Mouse (Mus musculus) E14TG2a.4 (cell line): Measurements from ENCODE around the gene Il11ra1.

Source experiments
- H3K27me3 ChIP-seq: 2 replicates; pipeline ENCODE4 v1.6.1; 2014; ENCODE audit warnings: low read length, control low read depth; ENCODE audit not compliant: insufficient read depth
- H3K36me3 ChIP-seq: 2 replicates; pipeline ENCODE4 v1.6.1; 2014; ENCODE audit warnings: low read length, control low read depth; ENCODE audit not compliant: insufficient read depth
- H3K4me1 ChIP-seq: replicated peaks from 2 replicates; pipeline ENCODE4 v1.6.1; 2014; ENCODE audit warnings: low read depth, low read length, control low read depth
- H3K4me3 ChIP-seq: replicated peaks from 2 replicates; pipeline ENCODE4 v1.5.1; 2014; ENCODE audit warnings: mild to moderate bottlenecking, low read length
- H3K9me3 ChIP-seq: 2 replicates; pipeline ENCODE4 v1.6.1; 2014; ENCODE audit warnings: low read length, control low read depth
- CTCF ChIP-seq: conservative IDR thresholded peaks from 2 replicates; pipeline ENCODE4 v1.5.1; 2014; ENCODE audit warnings: low read length
- NANOG ChIP-seq: IDR thresholded peaks from 2 replicates; pipeline ENCODE4 v1.6.1; 2014; ENCODE audit warnings: borderline replicate concordance, low read length, mixed read lengths
- POU5F1 ChIP-seq: IDR thresholded peaks from 2 replicates; pipeline ENCODE4 v1.6.1; 2014; ENCODE audit warnings: low read length, borderline replicate concordance

The Il11ra1 gene

GRCm38 (mm10) chr4:41754797-41755337 is 55.1 kb downstream of the Il11ra1 start, which contains the start of gene Galt:
Galt (plus strand) TSS chr4:41755228.
- peaks cover 49% of the 10 kb centered on the region for H3K4me1 ChIP-seq
- H3K27me3 ChIP-seq = peaks cover 2% of the 10 kb centered on the region; the same call in 1 of the 2 replicates
- TF ChIP-seq POU5F1 = no peak
- TF ChIP-seq NANOG = no peak
- TF ChIP-seq CTCF = no peak
- no peaks in the 10 kb centered on the region for H3K9me3 ChIP-seq
- peaks cover 31% of the 10 kb centered on the region for H3K36me3 ChIP-seq
- peak within 1 kb of the TSS; percentile 94 for H3K4me3 ChIP-seq

GRCm38 (mm10) chr4:41755338-41756305 is 55.8 kb downstream of the Il11ra1 start, which contains the start of gene Sigmar1:
Sigmar1 (minus strand) TSS chr4:41756157.
- no peaks in the 10 kb centered on the region for H3K9me3 ChIP-seq
- peaks cover 54% of the 10 kb centered on the region for H3K4me1 ChIP-seq
- TF ChIP-seq NANOG = no peak
- no peak for TF ChIP-seq POU5F1
- TF ChIP-seq CTCF = peak; percentile 57
- H3K4me3 ChIP-seq = peak within 1 kb of the TSS; percentile 94
- H3K27me3 ChIP-seq = no peaks in the 10 kb centered on the region; the same call in 1 of the 2 replicates
- peaks cover 31% of the 10 kb centered on the region for H3K36me3 ChIP-seq

DNA sequence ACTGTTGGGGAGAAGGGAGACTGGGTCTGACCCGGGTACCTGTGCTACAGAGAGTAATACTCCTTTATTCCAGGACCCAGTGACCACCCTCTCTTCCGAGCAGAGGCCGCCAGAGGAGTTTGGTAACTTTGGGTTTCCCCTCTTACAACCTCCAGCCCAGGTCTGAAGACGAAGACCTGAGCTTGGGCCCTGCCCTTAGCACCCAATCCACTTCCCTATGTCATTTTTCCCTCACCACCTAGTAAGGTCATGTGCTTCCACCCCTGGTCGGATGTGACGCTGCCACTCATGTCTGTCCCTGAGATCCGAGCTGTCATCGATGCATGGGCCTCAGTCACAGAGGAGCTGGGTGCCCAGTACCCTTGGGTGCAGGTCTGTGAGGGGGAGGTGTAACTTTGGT is 56.7 kb downstream of the Il11ra1 start:
- H3K4me3 ChIP-seq = peak overlapping the region; percentile 94
- no peaks in the 10 kb centered on the region for H3K27me3 ChIP-seq
- H3K4me1 ChIP-seq = peaks cover 63% of the 10 kb centered on the region
- no peak for TF ChIP-seq POU5F1
- no peak for TF ChIP-seq CTCF
- TF ChIP-seq NANOG = no peak
- H3K36me3 ChIP-seq = peaks cover 31% of the 10 kb centered on the region
- no peaks in the 10 kb centered on the region for H3K9me3 ChIP-seq

DNA sequence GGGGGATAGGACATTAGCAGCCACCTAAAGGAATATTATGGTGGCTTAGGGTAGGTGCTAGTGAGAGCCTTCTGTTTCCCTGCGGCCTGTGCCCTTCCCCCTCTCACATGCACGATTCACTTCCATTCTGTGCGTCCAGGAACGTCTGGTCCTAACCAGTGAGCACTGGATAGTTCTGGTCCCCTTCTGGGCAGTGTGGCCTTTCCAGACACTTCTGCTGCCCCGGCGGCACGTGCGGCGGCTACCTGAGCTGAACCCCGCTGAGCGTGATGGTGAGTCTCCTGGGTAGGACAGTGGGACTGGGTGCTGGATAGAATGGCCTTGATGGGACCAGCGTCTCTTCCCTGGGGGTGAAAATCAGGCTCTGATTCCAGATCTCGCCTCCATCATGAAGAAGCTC is 57.5 kb downstream of the Il11ra1 start:
- TF ChIP-seq CTCF (no peak), POU5F1 (no peak), NANOG (no peak)
- H3K9me3 ChIP-seq = no peaks in the 10 kb centered on the region

GRCm38 (mm10) chr4:41758021-41758420 is 58.2 kb downstream of the Il11ra1 start:
- peaks cover 78% of the 10 kb centered on the region for H3K4me1 ChIP-seq
- peaks cover 31% of the 10 kb centered on the region for H3K36me3 ChIP-seq
- H3K9me3 ChIP-seq = no peaks in the 10 kb centered on the region
- H3K27me3 ChIP-seq = no peaks in the 10 kb centered on the region
- TF ChIP-seq CTCF (no peak), POU5F1 (no peak), NANOG (no peak)
- no peak overlapping the region for H3K4me3 ChIP-seq

More for the DNA sequence above, 57.5 kb downstream of the Il11ra1 start:
- peaks cover 31% of the 10 kb centered on the region for H3K36me3 ChIP-seq
- H3K27me3 ChIP-seq = no peaks in the 10 kb centered on the region
- H3K4me3 ChIP-seq = no peak overlapping the region; the same call in 1 of the 2 replicates
- peaks cover 71% of the 10 kb centered on the region for H3K4me1 ChIP-seq

DNA sequence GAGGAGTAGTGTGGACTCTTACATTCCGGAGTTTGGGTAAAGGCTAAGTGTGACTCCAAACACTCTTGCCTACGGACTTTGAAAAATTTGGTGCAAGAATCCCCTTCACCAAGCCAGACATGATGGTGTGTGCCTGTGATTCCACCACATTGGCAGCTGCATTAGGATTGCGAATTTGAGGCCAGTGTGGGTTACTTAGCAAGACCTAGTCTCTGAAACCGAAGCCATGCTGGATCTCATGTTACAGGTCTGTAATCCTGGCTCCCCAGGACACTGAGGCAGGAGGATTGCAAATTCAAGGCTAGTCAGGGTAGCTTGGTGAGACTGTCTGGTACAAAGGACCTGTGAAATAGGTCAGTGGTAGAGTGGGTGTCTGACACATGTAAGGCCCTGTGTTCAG is 58.9 kb downstream of the Il11ra1 start:
- TF ChIP-seq CTCF (no peak), POU5F1 (no peak), NANOG (no peak)
- Histone ChIP-seq H3K36me3 (peaks cover 31% of the 10 kb centered on the region), H3K4me3 (no peak overlapping the region), H3K27me3 (no peaks in the 10 kb centered on the region), H3K4me1 (peaks cover 78% of the 10 kb centered on the region), H3K9me3 (no peaks in the 10 kb centered on the region)

DNA sequence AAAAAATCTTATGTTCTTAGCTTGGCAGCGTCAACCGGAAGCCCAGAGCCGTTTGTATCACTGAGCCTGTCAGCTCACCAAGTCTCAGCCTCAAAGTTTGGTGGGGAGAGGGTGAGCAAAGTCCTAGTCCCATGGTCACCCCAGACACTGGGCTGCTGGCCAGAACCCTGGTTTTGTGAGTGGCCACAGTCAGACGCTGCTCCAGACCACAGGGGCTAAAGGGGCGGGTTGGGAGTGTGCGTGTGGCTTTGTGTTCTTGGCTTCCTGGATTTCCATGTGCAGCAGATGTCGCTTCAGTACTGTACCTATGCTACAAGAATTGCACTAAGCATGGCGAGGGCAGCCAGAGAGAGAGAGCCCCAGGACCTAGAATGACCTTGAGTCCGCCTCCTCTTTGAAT is 59.4 kb downstream of the Il11ra1 start:
- H3K36me3 ChIP-seq = peaks cover 31% of the 10 kb centered on the region
- H3K9me3 ChIP-seq = no peaks in the 10 kb centered on the region
- no peaks in the 10 kb centered on the region for H3K27me3 ChIP-seq
- TF ChIP-seq POU5F1 (no peak), NANOG (no peak), CTCF (no peak)
- H3K4me1 ChIP-seq = peaks cover 75% of the 10 kb centered on the region
- H3K4me3 ChIP-seq = no peak overlapping the region

- TF ChIP-seq NANOG (no peak), CTCF (no peak), POU5F1 (no peak)
- H3K4me3 ChIP-seq = peak overlapping the region; percentile 64
- peaks cover 69% of the 10 kb centered on the region for H3K4me1 ChIP-seq
- H3K9me3 ChIP-seq = no peaks in the 10 kb centered on the region
- H3K36me3 ChIP-seq = peaks cover 31% of the 10 kb centered on the region
- H3K27me3 ChIP-seq = no peaks in the 10 kb centered on the region
Measured at GRCm38 (mm10) chr4:41759656-41760287, 60.0 kb downstream of the Il11ra1 start.
